Mouse (Mus musculus) myocyte (in vitro differentiated cells): ENCODE data around the gene Rragd.

Experiments used
- E2F4 ChIP-seq: IDR thresholded peaks from one replicate; pipeline ENCODE4 v1.6.1; 2011; ENCODE audit warnings: mild to moderate bottlenecking, control low read depth, moderate library complexity; ENCODE audit not compliant: insufficient read depth
- MYOG ChIP-seq, 3 experiments: IDR thresholded peaks; one replicate each; pipeline ENCODE4 v1.6.1; 2011; ENCODE audit warnings: control low read depth in 2 of 3, low read depth in 2 of 3, mild to moderate bottlenecking in 2 of 3; ENCODE audit not compliant: insufficient read length in 2 of 3, control insufficient read depth in 1 of 3, insufficient read depth in 1 of 3
- POLR2A ChIP-seq: IDR thresholded peaks from one replicate; pipeline ENCODE4 v1.6.1; 2011; ENCODE audit warnings: low read depth, mild to moderate bottlenecking, control low read depth, moderate library complexity; ENCODE audit not compliant: insufficient read length
- TCF12 ChIP-seq: IDR thresholded peaks from one replicate; pipeline ENCODE4 v1.6.1; 2011; ENCODE audit warnings: mild to moderate bottlenecking, control low read depth; ENCODE audit not compliant: poor library complexity, insufficient read depth, severe bottlenecking

DNA sequence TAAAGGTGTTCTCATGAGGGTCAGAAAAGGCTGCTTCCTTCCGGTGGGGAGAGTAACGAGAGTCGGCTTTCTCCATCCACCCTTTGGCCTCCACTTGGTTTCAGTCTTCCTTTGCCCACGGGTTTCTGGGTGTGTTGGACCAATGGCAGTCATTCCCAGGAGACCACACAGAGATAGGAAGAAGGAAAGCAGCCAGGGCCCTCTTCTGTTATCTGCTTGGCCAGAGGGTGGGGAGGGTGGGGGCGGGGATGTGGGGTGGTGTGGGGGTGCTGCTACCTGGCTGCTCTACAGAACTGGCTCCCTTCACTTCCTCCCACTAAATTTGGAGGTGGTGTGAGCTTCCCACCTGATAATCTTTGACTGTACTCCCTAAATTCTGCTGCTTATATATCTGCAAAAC is 1.2 kb upstream of the Rragd start:
- TF ChIP-seq TCF12 (no peak), POLR2A (no peak), E2F4 (no peak), MYOG (IDR thresholded peaks at IDR 0.05; ENCODE audit: control insufficient read depth in 1 of 3, insufficient read depth in 1 of 3, insufficient read length in 2 of 3, low read depth in 2 of 3) (no peak)
